Mouse (Mus musculus) lung, adult 2 months (tissue): ENCODE results near the gene Akr1b8.

Source experiments
- CTCF ChIP-seq: fragments of 200-500 bp; IDR thresholded peaks from 2 replicates; pipeline ENCODE4 v1.5.1; 2011; ENCODE audit warnings: mild to moderate bottlenecking, low read length, control low read depth; ENCODE audit not compliant: insufficient read depth
- POLR2A ChIP-seq: fragments of 200-500 bp; IDR thresholded peaks from 2 replicates; pipeline ENCODE4 v1.6.1; 2011; ENCODE audit warnings: low read depth, mild to moderate bottlenecking, control low read depth, low read length, borderline replicate concordance; ENCODE audit errors: extremely low read depth

DNA sequence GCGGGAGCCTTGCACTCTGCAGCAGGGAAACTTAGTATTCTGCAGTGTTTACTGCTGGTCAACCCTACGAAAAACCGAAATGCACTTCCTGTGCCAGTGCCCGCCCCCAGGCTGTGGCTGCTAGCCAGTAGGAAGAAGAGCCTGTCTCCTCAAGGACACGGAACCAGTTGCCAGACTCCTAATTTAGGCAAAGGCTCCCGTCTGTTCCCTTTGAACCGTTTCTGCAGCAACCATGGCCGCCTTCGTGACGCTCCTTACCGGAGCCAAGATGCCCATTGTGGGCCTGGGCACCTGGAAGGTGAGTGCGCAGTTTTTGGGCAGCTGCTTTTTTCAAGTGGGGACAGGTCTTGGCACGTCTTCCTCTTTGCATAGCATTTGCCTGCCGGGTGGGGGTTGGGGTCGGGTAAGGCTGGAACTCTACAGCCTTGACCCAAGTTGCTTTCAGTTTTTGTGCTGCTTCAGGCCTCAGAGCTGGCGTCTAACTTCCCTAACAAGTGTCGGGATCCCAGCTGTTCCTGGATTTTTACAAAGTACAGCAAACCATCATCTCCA is 30.3 kb downstream of the Akr1b8 start, which contains the start of gene Akr1b10:
- TF ChIP-seq CTCF = no peak
- 0 out of 2 replicates have a peak, but pooled peaks have one; percentile 29 for TF ChIP-seq POLR2A
